Mouse (Mus musculus): ENCODE measurements around the gene Spdye4a. TPM values are rescaled to one million over a fixed set of nuclear protein-coding genes. Genes with fewer than 3 reads are reported as not detected.
A peak's percentile ranks its signal among the peaks of the same experiment; 100 is the strongest.
"Not testable (repeated sequence)": the region's sequence is repeated elsewhere in the genome, so short reads cannot be mapped to it uniquely, and the experiment has no call there.

Spdye4a gene
- total RNA-seq, 2 experiments from 2014 or later, result not detected

DNA sequence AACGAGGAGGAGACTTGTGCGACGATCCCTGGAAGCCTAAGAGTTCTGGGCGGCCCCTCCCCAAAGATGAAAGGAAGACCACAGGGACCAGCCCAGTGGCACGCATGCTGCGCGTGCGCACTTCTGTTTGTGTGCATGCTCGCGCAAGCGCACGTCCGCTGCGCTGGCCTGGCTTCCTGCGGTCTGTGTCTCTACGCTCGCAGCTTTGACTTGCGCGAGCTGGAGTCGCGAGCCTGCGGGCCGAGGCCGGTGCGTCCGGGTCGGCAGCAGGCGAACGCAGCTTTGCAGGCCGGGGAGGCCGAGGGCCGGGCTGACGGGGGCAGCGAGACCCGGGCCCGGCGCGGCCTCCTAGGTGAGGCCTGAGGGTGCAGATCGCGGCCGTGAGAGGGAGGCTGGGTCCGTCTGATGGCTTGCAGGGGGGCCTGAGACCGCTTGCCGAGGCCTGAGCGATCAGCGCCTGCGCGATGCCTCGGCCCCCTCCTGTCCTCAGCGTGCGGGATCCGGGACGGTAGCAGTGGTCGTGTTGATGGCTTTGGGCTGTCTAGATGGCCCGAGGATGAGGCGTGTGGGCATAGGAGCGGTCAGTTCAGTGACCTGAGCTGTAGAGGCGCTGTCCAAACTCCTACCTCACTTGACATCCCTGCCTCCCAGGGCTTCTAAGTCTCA lies 8.5 kb upstream of the Spdye4a start, which contains the start of gene Zfp12:
Zfp12 (plus strand) TSS at position 136 of the 666 bp plus-strand sequence.
- DNase-seq, result peak; percentile 93 to 97

DNA sequence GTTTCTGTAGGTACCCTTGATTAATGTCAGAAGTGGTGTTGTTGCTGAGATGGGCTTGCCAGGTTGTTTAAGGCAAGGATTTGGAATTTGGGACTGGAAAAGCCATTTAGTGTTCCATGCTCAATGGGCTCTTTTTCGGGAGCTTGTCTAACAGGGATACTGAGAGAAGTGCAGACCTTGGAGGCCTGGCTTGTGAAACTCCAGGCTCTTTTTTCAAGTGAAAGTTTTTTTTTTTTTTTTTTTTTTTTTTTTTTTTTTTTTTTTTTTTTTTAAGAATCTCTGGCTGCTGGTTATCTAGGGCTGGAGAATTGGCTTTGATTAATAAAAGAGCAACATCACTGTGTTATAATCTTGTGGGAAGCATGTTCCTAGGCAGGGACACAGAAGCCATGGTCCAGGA lies 4.4 kb downstream of the Spdye4a start:
- DNase-seq, result no peak

DNA sequence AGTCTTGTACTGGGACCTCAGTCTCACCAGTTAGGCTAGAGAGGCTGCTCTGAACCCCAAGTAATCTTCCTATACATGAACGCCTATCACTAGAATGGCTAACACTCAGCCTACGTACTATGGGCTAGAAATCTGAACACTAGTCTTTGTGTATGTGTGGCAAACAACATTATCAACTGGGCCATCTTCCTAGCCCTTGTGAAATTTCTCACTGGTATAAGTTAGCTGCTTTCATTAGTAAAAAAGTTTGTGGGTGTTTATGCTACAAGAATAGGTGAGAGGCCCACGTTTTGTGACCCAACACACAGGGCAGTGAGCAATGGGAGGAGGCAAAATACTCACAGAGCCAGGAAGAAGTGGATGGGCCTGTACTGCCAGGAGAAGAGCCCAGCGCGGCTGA lies 5.7 kb downstream of the Spdye4a start:
- no peak for DNase-seq

DNA sequence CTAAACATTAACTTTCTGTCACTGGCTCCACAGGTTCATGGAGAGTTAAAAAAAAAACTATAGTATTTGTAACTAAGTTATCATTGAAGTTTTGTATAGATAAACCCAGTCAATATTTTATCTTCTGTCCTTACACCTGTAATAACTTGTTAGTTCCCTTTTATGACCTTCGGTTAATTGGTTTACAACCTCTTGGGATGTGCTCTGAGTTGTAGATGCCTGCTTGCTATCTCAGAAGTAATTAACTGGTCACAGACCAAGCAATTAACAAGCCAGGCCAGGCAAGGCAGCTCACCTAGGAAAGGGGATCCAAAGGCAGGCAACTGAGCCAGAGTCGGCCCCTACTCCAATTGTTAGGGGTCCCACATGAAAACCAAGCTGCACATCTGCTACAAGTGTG lies 12.9 kb downstream of the Spdye4a start:
- no peak for DNase-seq

DNA sequence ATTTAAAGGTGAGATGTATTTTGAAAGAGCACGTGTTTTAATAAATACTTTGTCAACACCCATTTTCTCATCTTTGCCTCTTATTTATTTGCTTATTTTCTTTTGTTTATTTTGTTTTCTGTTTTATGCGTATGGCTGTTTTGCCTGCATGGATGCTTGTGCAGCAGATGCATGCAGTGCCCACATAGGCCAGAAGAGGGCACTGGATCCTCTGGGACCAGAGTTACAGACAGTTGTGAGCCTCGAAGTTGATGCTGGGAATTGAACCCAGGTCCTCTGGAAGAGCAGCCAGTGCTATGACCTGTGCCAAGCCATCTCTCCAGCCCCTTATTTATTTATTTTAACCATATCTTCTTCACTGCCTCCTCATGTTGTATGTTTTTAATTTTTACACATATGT lies 21.7 kb downstream of the Spdye4a start:
- no peak for DNase-seq

DNA sequence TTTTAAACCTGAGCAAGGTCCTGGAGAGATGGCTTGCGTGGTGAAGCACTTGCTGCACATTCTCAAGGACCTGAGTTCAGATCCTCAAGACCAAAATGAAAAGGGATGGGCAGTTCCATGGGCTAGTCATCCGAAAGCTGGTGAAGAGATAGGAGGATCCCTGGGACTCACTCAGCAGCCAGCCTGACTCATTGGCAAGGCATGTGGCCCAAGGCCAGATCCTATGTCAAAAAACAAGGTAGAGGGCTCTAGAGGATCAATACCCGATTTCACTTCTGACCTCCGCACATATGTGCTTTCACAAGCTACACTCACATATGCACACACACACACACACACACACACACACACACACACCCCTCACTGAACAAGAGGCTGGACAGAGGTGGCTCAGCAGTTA lies 30.2 kb downstream of the Spdye4a start:
- DNase-seq, result no peak

DNA sequence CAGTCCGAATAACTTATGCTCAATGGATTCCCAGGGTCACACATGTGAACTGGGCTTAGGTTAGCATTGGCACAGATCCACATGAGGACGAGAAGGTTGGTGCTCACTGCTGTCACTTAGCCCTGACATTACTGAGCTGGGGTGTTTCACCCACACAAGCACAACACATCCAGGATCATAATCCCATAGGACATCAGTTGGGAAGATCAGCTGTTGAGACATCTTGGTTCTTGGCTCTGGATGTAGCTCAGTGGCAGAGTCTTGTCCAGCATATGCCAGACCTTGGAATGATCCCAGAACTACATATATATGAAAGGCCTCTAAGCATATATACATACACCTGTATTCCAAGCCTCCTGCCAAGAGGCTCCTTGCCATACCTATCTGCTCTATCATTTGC lies 31.5 kb downstream of the Spdye4a start:
- DNase-seq, result no peak

DNA sequence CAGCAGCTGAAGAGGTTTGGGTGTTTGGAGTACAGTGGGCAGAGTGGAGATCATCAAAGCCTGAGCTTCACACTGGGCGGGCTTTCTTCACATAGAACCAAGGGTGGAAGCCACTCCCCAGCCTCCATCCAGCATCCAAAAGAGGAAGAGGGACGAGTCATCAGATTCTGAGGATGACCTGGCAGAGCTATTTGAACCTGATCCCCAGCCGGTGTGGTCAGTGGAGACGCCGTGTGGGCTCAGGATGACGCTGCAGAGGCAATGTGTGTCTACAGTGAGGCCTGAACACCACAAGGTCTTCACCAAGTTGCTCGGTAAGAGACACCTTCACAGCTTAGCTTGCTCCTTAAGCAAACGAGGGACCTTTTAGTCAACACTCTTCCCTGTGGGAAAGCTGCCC lies 31.9 kb downstream of the Spdye4a start:
- not testable (repeated sequence) for DNase-seq

DNA sequence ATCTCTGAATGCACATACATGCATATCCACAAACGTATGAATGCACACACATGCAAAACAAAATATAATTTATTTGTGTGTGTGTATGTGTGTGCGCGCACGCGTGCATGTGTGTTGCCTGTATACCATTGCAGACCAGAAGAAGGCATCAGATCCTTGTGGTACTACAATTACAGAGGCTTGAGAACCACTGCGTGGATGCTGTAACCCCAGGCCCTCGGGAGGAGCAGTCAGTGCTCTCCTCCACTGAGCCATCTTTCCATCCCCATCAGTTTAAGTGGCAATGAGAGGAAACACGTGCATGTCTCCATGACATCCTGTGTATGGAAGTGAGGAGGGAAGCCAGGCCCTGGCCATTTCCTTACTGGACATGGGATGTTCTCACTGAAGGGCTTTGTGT lies 33.9 kb downstream of the Spdye4a start:
- DNase-seq, result no peak

DNA sequence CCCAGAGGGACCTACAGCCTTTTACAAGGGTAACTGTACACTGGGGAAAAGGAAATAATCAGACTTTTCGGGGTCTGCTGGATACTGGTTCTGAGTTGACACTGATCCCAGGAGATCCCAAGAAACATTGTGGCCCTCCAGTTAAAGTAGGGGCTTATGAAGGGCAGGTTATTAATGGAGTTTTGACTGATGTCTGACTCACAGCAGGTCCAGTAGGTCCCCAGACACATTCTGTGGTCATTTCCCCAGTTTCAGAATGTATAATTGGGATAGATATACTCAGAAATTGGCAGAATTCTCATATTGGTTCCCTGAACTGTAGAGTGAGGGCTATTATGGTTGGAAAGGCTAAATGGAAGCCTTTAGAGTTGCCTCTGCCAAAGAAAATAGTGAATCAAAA lies 38.7 kb downstream of the Spdye4a start:
- not testable (repeated sequence) for DNase-seq

DNA sequence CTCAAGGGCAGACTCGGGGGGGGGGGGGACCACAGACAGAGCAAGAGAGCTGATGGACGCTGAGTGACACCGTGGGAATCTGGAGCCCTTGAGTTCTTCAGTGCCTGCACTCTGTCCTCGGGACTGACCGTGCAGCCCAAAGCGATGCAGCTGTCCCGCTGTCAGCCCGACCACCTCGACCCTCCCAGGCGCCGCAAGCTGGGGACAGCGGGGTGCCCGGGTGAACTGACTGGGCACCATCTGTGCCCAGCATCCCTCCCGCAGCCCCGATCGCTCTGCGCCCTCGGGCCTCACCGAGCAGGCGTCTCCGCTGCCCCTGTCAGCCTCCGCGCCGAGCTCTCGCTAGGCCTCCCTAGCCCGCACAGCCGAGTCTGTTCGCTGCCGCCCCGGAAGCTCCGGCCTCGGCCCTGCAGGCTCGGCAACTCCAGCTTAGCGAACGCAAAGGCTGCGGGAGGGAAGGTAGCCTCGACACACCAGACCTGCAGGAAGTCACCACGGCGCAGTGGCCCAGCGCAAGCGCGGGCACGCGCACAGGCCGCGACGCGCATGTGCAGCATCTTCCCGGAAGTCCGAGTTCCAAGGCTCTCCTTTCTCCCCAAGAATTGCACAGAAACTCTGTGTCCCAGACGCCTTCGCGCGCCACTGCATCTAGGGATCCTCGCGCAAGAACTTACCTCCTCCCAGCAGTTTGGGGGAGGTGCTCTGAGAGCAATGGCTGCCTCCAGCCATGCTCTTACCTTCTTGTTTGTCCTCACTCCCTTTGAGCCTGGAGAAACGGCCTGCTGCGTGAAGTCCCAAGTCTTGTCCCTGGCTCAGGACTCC lies 46.2 kb downstream of the Spdye4a start, which contains the start of the genes Rbak and Spdye4b:
Rbak (minus strand) TSS at position 521 of the 822 bp plus-strand sequence.
Spdye4b (plus strand) TSS at position 763 of the 822 bp plus-strand sequence.
- peak; percentile 93 to 97 for DNase-seq

DNA sequence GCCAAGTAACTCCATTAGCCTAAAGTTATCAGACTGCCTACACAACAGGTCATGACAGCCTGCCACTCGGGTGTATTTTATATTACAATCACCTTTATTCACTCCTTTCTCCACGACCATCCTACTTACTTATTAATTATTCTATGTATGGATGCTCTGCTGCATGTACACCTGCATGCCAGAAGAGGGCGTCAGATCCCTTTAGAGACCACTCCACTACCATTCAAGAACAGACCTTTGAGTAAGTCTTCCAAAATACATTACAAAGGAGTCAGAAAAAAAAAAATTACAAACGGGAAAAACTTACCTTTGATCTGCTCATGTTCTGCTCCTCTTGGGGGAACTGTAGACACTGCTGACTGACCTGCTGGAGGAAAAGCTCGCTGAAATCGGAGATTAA lies 47.5 kb downstream of the Spdye4a start:
- DNase-seq, result no peak

DNA sequence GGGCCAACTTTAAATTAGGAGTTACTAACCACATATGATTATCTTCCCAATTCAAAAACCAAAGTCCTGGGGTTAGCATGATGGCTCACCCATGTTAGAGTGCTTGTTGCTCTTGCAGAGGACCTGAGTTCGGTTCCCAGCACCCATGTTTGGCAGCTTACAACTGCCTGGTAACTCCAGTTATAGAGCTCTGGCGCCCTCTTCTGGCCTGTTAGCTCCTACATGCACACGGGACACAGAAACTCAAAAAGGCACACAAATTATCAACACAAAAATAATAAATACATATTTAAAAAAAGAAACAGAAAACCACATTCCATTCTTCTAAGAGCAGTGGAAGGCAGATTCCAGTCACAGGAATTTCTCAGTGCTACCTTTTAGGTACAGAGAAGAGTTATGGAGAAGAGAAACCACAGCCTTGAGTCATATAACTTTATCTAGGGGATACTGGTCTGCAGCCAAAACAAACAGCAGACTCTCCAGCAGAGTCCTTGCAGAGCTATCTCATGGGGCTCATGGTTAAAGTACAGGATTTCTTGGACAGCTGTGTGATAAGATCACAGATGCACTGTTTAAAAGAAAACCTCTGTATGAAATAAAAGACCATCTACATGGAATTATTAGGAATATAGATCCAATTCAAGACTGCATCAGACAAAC lies 49.0 kb downstream of the Spdye4a start:
- no peak for DNase-seq

DNA sequence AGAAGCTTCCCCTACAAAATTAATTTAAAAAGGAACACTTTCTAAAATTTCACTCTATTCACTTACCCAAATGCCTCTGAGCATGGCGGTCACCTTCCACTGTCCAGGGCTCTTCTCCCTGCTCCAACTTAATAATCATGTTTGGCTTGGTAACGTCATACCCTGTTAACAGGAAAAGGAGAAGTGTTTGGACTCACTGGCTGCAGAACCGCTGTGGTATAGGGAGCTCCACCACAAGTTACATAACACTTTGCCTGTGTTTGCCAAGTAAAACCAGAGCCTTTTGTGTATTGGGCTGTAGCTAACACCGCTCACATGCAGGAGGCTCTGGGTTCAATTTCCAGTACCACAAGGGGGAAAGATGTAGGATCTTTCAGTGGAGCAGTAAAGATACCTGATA lies 50.7 kb downstream of the Spdye4a start:
- DNase-seq, result no peak

Other genes with a start within 250 kb of the Spdye4a start
- 10 to 100 TPM; 23.3 to 25.7 TPM for gene Rnf216, start 113.9 kb downstream of the Spdye4a start, total RNA-seq (2021)
- not detected for gene Olfr718-ps1, start 79.3 kb downstream of the Spdye4a start, total RNA-seq (2021)
- 1 to 10 TPM; 3.5 to 4.6 TPM for gene Rbak, start 46.1 kb downstream of the Spdye4a start, total RNA-seq (2021)
- not detected for gene Spdye4b, start 45.9 kb downstream of the Spdye4a start, total RNA-seq (2021)
- 1 to 10 TPM; 8.3 to 9.6 TPM for gene Zfp12, start 8.3 kb upstream of the Spdye4a start, total RNA-seq (2021)
- 1 to 10 TPM; 5.5 to 5.7 TPM for gene Zfp316, start 43.1 kb upstream of the Spdye4a start, total RNA-seq (2021)
- under 1 TPM in 1 of 2 experiments, not detected in 1; 0.13 TPM for gene Zfp853, start 66.7 kb upstream of the Spdye4a start, total RNA-seq (2021)
- 10 to 100 TPM; 15.1 to 18.2 TPM for gene E130309D02Rik, start 88.5 kb upstream of the Spdye4a start, total RNA-seq (2021)
- 10 to 100 TPM; 25.1 to 26.3 TPM for gene Zdhhc4, start 102.4 kb upstream of the Spdye4a start, total RNA-seq (2021)
- gene Grid2ip, start 130.4 kb upstream of the Spdye4a start, total RNA-seq (2021), result not detected
- gene Kdelr2, start 176.9 kb upstream of the Spdye4a start, total RNA-seq (2021), result 10 to 100 TPM; 48.7 to 49.0 TPM
- gene Daglb, start 237.7 kb upstream of the Spdye4a start, total RNA-seq (2021), result 1 to 10 TPM; 8.1 to 9.6 TPM